12 mouse cellular contexts compared by ENCODE assay signal in the genomic region with DNA sequence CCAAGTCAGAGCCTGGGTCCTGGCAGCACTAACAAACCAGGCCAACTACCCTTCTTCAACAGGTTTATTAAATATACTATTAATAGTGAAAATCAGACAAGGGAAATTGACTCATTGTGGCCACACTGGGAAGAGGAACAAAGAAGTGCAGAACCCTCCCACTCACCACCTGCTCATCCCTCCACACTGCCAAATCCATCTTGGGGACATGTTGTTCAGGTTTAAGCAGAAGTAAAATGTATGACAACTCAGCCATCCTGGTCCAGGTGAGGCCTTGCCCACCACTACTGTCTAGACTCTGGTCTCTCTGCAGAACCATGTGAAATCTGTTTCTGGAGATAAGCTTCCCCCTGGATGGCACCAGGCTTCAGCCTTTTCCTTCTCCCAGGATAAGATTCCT. TPM values are rescaled to one million over a fixed set of nuclear protein-coding genes. Genes with fewer than 3 reads are reported as not detected.
DNase-seq lines count a peak whose midpoint lies in the region; ATAC-seq and TF ChIP-seq lines count a peak whose summit lies in the region.
"Had no signal": no experiment of that assay in that cellular context is flagged by ENCODE, and none has a peak within 500 bp of the region (broad histone marks: within the 10 kb centered on the region; RNA-seq: fewer than 3 reads in every experiment).

No protein-coding gene starts in this region.

- TF ChIP-seq POLR2A in MEL (IDR thresholded peaks at IDR 0.05; ENCODE audit: control insufficient read depth in 1 of 2, insufficient read depth in 1 of 2, low read depth in 1 of 2, low read length in 2 of 2, poor library complexity in 1 of 2): no peak

- H3K36me3 ChIP-seq in MEL (ENCODE audit: control insufficient read depth in 1 of 2, insufficient read depth in 2 of 2, low read length in 2 of 2) (peaks cover 0 to 24% of the 10 kb centered on the region in 2 experiments; a peak in 2 of 4 replicates), macrophage (ENCODE audit: inconsistent target) (no peaks in the 10 kb centered on the region)

- H3K4me3 ChIP-seq in MEL (ENCODE audit: control insufficient read depth in 1 of 2, insufficient read depth in 1 of 2, low read depth in 2 of 2, low read length in 2 of 2) (no peak overlapping the region), macrophage (ENCODE audit: inconsistent target) (no peak overlapping the region)
- H3K4me3 ChIP-seq: left cerebral cortex, adult 2 months; megakaryocyte, embryonic 14.5 days had no signal

- no peaks in the 10 kb centered on the region for H3K27me3 ChIP-seq in MEL (ENCODE audit: control insufficient read depth in 1 of 2, insufficient read depth in 2 of 2, low read length in 2 of 2)
- H3K27me3 ChIP-seq: megakaryocyte, embryonic 14.5 days had no signal

- DNase-seq in layer of hippocampus, adult 18-20 months (ENCODE audit: low spot score in 2 of 2): peak; percentile 62 to 81
- no peak for DNase-seq in layer of hippocampus, postnatal 36 days
- DNase-seq in MEL (ENCODE audit: low read depth, low spot score): peak; percentile 66
- DNase-seq in neural tube, embryonic 10.5 days (ENCODE audit: extremely low spot score, low spot score): no peak
- DNase-seq in adrenal gland, postnatal 14 days: no peak
- DNase-seq in cerebellum, postnatal 14 days: no peak
- DNase-seq: adrenal gland, postnatal 25 days; cerebellum, adult 11 months had no signal

- H3K27ac ChIP-seq in MEL (ENCODE audit: control insufficient read depth, low read depth, low read length) (no peak overlapping the region), macrophage (peak overlapping the region; percentile 95)
- H3K27ac ChIP-seq: left cerebral cortex, adult 2 months had no signal

- no peaks in the 10 kb centered on the region for H3K9me3 ChIP-seq in MEL (replicated peaks; ENCODE audit: insufficient read depth, low read length)
- H3K9me3 ChIP-seq: megakaryocyte, embryonic 14.5 days had no signal

- H3K4me1 ChIP-seq in MEL (ENCODE audit: control insufficient read depth in 1 of 2, insufficient read depth in 2 of 2, low read length in 2 of 2): peaks cover 8 to 24% of the 10 kb centered on the region in 2 experiments

- TF ChIP-seq CTCF in MEL (IDR thresholded peaks at IDR 0.05 in 2 of 3, conservative IDR thresholded peaks at IDR 0.05 in 1 of 3; ENCODE audit: control insufficient read depth in 1 of 3, insufficient read depth in 1 of 3, low read depth in 2 of 3, low read length in 3 of 3, poor library complexity in 1 of 3, severe bottlenecking in 1 of 3): no peak

- no peaks in the 10 kb centered on the region for H3K79me2 ChIP-seq in MEL (ENCODE audit: control insufficient read depth, insufficient read depth, low read length, poor library complexity)
- no peaks in the 10 kb centered on the region for H3K79me2 ChIP-seq in macrophage (ENCODE audit: inconsistent target)

- no peak for TF ChIP-seq RAD21 in MEL (IDR thresholded peaks at IDR 0.05; ENCODE audit: low read depth, low read length)

- H3K9ac ChIP-seq in MEL (ENCODE audit: control insufficient read depth, low read depth, low read length, poor library complexity, severe bottlenecking): no peak overlapping the region

- TF ChIP-seq EP300 in MEL (IDR thresholded peaks at IDR 0.05; ENCODE audit: low read depth in 1 of 2, low read length in 2 of 2): peak in 1 of 2 experiments; percentile 16

- ATAC-seq in granulocyte monocyte progenitor cell, adult 5-6 weeks (replicated peaks; ENCODE audit: poor library complexity, severe bottlenecking): peak; percentile 54

TF ChIP-seq in MEL, 35 proteins besides CTCF, POLR2A, EP300 and RAD21 (continues in another document):
- TF ChIP-seq ZMIZ1 (IDR thresholded peaks at IDR 0.05; ENCODE audit: low read depth, low read length) (no peak), SMC3 (IDR thresholded peaks at IDR 0.05; ENCODE audit: low read depth, low read length) (0 out of 2 replicates have a peak, but pooled peaks have one; percentile 1), ETS1 (IDR thresholded peaks at IDR 0.05; ENCODE audit: low read depth, low read length) (peak; percentile 45; the same call in 1 of the 2 replicates), TCF12 (IDR thresholded peaks at IDR 0.05; ENCODE audit: low read depth, low read length) (no peak; the same call in 1 of the 2 replicates), ZKSCAN1 (IDR thresholded peaks at IDR 0.05; ENCODE audit: low read depth, low read length) (no peak), JUND (IDR thresholded peaks at IDR 0.05; ENCODE audit: low read depth, low read length) (0 out of 2 replicates have a peak, but pooled peaks have one; percentile 28), KAT2A (conservative IDR thresholded peaks at IDR 0.05; ENCODE audit: low read depth, low read length) (no peak), BHLHE40 (IDR thresholded peaks at IDR 0.05; ENCODE audit: borderline replicate concordance, low read depth, low read length) (no peak), POLR2AphosphoS2 (IDR thresholded peaks at IDR 0.05; ENCODE audit: low read length) (no peak), USF1 (IDR thresholded peaks at IDR 0.05; ENCODE audit: low read depth, low read length) (no peak), MEF2A (IDR thresholded peaks at IDR 0.05; ENCODE audit: extremely low read depth, insufficient replicate concordance, low read depth, low read length, poor library complexity, severe bottlenecking) (no peak), TBP (IDR thresholded peaks at IDR 0.05; ENCODE audit: low read depth, low read length) (no peak), CHD1 (IDR thresholded peaks at IDR 0.05; ENCODE audit: low read depth, low read length) (no peak), NRF1 (IDR thresholded peaks at IDR 0.05; ENCODE audit: insufficient read depth, low read depth, low read length, poor library complexity, severe bottlenecking) (no peak), MAX (IDR thresholded peaks at IDR 0.05; ENCODE audit: low read length) (peak; percentile 39; the same call in 1 of the 2 replicates), MYC (IDR thresholded peaks at IDR 0.05; ENCODE audit: low read depth, low read length) (0 out of 2 replicates have a peak, but pooled peaks have one; percentile 45), POLR2AphosphoS5 (IDR thresholded peaks at IDR 0.05; ENCODE audit: borderline replicate concordance, low read depth, low read length) (no peak), RCOR1 (IDR thresholded peaks at IDR 0.05; ENCODE audit: low read depth, low read length) (0 out of 2 replicates have a peak, but pooled peaks have one; percentile 15), MXI1 (IDR thresholded peaks at IDR 0.05; ENCODE audit: low read depth, low read length) (no peak), ZC3H11A (IDR thresholded peaks at IDR 0.05; ENCODE audit: low read depth, low read length) (no peak), TAL1 (IDR thresholded peaks at IDR 0.05; ENCODE audit: low read length) (0 out of 2 replicates have a peak, but pooled peaks have one; percentile 18), SIN3A (IDR thresholded peaks at IDR 0.05; ENCODE audit: low read length) (no peak)

RNA-seq across cellular contexts. Expression of a gene that starts 10.8 kb away (rescaled TPM):
- 100 to 1,000 TPM; 187 to 200 TPM for total RNA-seq in layer of hippocampus, adult 18-20 months (2021)
- 100 to 1,000 TPM; 180 to 187 TPM for total RNA-seq in layer of hippocampus, postnatal 36 days (2021)
- total RNA-seq in MEL (2012; rRNA removed): 36.7 and 38.1 TPM in 2 replicates
- polyA plus RNA-seq in MEL (2012; ENCODE audit: insufficient read depth in 1 of 2, insufficient read length in 2 of 2, low read depth in 1 of 2, low replicate concordance in 2 of 2, missing spikeins in 1 of 2): 10 to 100 TPM in 1 of 2 experiments, not detected in 1; 69.7 TPM
- 11.3 and 14.5 TPM in 2 replicates for total RNA-seq in granulocyte monocyte progenitor cell, adult 5-6 weeks (2014; fragmentation: Nextera tagmentation)
- 9.7 and 18.5 TPM in 2 replicates for total RNA-seq in granulocyte monocyte progenitor cell, adult 5-6 weeks (2017)
- 10 to 100 TPM in 17 of 26 experiments, 1 to 10 TPM in 9; 1.8 to 88.5 (median 20.6) TPM for total RNA-seq in macrophage (2018; cell fraction: chromatin; rRNA removed)
- total RNA-seq in macrophage (2018; cell fraction: cytosol; rRNA removed): 100 to 1,000 TPM in 19 of 26 experiments, 10 to 100 TPM in 7; 60.5 to 162 (median 111) TPM
- 100 to 1,000 TPM in 6 of 26 experiments, 10 to 100 TPM in 19, 1 to 10 TPM in 1; 7.6 to 131 (median 53.2) TPM for total RNA-seq in macrophage (2018; cell fraction: nucleus; rRNA removed)
- polyA plus RNA-seq in macrophage (2018): 63.4 to 93.5 TPM (median 74.9 TPM) in 3 replicates
- total RNA-seq in adrenal gland, postnatal 14 days (2021): 324 and 362 TPM in 2 replicates

RNA-seq across cellular contexts. Expression of a gene that starts 32.0 kb away (rescaled TPM):
- 10 to 100 TPM; 81.9 to 84.8 TPM for total RNA-seq in layer of hippocampus, adult 18-20 months (2021)
- 10 to 100 TPM; 78.7 to 80.1 TPM for total RNA-seq in layer of hippocampus, postnatal 36 days (2021)
- 322 and 354 TPM in 2 replicates for total RNA-seq in MEL (2012; rRNA removed)
- polyA plus RNA-seq in MEL (2012; ENCODE audit: insufficient read depth in 1 of 2, insufficient read length in 2 of 2, low read depth in 1 of 2, low replicate concordance in 2 of 2, missing spikeins in 1 of 2) (100 to 1,000 TPM in 1 of 2 experiments, not detected in 1; 337 TPM), macrophage (2018) (135 to 169 TPM (median 137 TPM) in 3 replicates)
- total RNA-seq in granulocyte monocyte progenitor cell, adult 5-6 weeks (2014; fragmentation: Nextera tagmentation): 356 and 442 TPM in 2 replicates
- total RNA-seq in granulocyte monocyte progenitor cell, adult 5-6 weeks (2017): 191 and 246 TPM in 2 replicates
- total RNA-seq in macrophage (2018; cell fraction: chromatin; rRNA removed): 10 to 100 TPM in 25 of 26 experiments, 1 to 10 TPM in 1; 6.3 to 45.1 (median 23.2) TPM
- total RNA-seq in macrophage (2018; cell fraction: cytosol; rRNA removed): 100 to 1,000 TPM in 7 of 26 experiments, 10 to 100 TPM in 19; 69.4 to 116 (median 93.9) TPM
- total RNA-seq in macrophage (2018; cell fraction: nucleus; rRNA removed): 10 to 100 TPM; 12.3 to 48.6 (median 32.6) TPM
- 161 and 170 TPM in 2 replicates for total RNA-seq in adrenal gland, postnatal 14 days (2021)

RNA-seq across cellular contexts. Expression of a gene that starts 32.1 kb away (rescaled TPM):
- 10 to 100 TPM in 1 of 2 experiments, 1 to 10 TPM in 1; 9.5 to 10.7 TPM for total RNA-seq in layer of hippocampus, adult 18-20 months (2021)
- 10 to 100 TPM in 1 of 2 experiments, 1 to 10 TPM in 1; 8.8 to 10.1 TPM for total RNA-seq in layer of hippocampus, postnatal 36 days (2021)
- 160 and 189 TPM in 2 replicates for total RNA-seq in MEL (2012; rRNA removed)
- polyA plus RNA-seq in MEL (2012; ENCODE audit: insufficient read depth in 1 of 2, insufficient read length in 2 of 2, low read depth in 1 of 2, low replicate concordance in 2 of 2, missing spikeins in 1 of 2) (100 to 1,000 TPM in 1 of 2 experiments, not detected in 1; 145 TPM), macrophage (2018) (13.8 to 52.7 TPM (median 20.3 TPM) in 3 replicates)
- total RNA-seq in granulocyte monocyte progenitor cell, adult 5-6 weeks (2014; fragmentation: Nextera tagmentation): 82.9 and 89.7 TPM in 2 replicates
- total RNA-seq in granulocyte monocyte progenitor cell, adult 5-6 weeks (2017): 145 and 160 TPM in 2 replicates
- total RNA-seq in macrophage (2018; cell fraction: chromatin; rRNA removed): 1 to 10 TPM; 1.0 to 6.2 (median 2.4) TPM
- 10 to 100 TPM; 13.9 to 28.0 (median 21.1) TPM for total RNA-seq in macrophage (2018; cell fraction: cytosol; rRNA removed)
- total RNA-seq in macrophage (2018; cell fraction: nucleus; rRNA removed): 10 to 100 TPM in 16 of 26 experiments, 1 to 10 TPM in 10; 3.5 to 35.0 (median 11.2) TPM
- 20.6 and 21.7 TPM in 2 replicates for total RNA-seq in adrenal gland, postnatal 14 days (2021)

Comparison
In these comparisons a context has a peak if more than half of its experiments do, and no peak if none do; other contexts are left out.
1. DNase-seq: peak in layer of hippocampus, adult 18-20 months (2 of 2) and MEL (single experiment); none in layer of hippocampus, postnatal 36 days (0 of 2), neural tube, embryonic 10.5 days (single experiment), adrenal gland, postnatal 14 days (single experiment) and cerebellum, postnatal 14 days (0 of 2).